11 mouse cellular contexts compared by ENCODE assay signal in genomic region chr9:121675011-121675410, GRCm38 (mm10). TPM values are rescaled to one million over a fixed set of nuclear protein-coding genes. Genes with fewer than 3 reads are reported as not detected.
A peak's percentile ranks its signal among the peaks of the same experiment; 100 is the strongest.
DNase-seq lines count a peak whose midpoint lies in the region; ATAC-seq and TF ChIP-seq lines count a peak whose summit lies in the region.
"Had no signal": no experiment of that assay in that cellular context is flagged by ENCODE, and none has a peak within 500 bp of the region (broad histone marks: within the 10 kb centered on the region; RNA-seq: fewer than 3 reads in every experiment).

No protein-coding gene starts in this region.

- peaks cover 9% of the 10 kb centered on the region; the same call in 1 of the 2 replicates for H3K27me3 ChIP-seq in kidney, embryonic 14.5 days (ENCODE audit: control insufficient read depth, insufficient read depth, low read length)
- H3K27me3 ChIP-seq in MEL (ENCODE audit: control insufficient read depth in 1 of 2, insufficient read depth in 2 of 2, low read length in 2 of 2), result no peaks in the 10 kb centered on the region

- no peaks in the 10 kb centered on the region for H3K36me3 ChIP-seq in kidney, embryonic 14.5 days (ENCODE audit: control insufficient read depth, insufficient read depth, low read length)
- H3K36me3 ChIP-seq in MEL (ENCODE audit: control insufficient read depth in 1 of 2, insufficient read depth in 2 of 2, low read length in 2 of 2), result peaks cover 0 to 8% of the 10 kb centered on the region in 2 experiments; a peak in 2 of 4 replicates
- H3K36me3 ChIP-seq: liver, embryonic 13.5 days had no signal

- no peaks in the 10 kb centered on the region for H3K9me3 ChIP-seq in kidney, embryonic 14.5 days (ENCODE audit: control insufficient read depth, low read length)
- H3K9me3 ChIP-seq in MEL (replicated peaks; ENCODE audit: insufficient read depth, low read length), result no peaks in the 10 kb centered on the region
- H3K9me3 ChIP-seq: liver, embryonic 13.5 days had no signal

- no peak for TF ChIP-seq CTCF in MEL (IDR thresholded peaks at IDR 0.05 in 2 of 3, conservative IDR thresholded peaks at IDR 0.05 in 1 of 3; ENCODE audit: control insufficient read depth in 1 of 3, insufficient read depth in 1 of 3, low read depth in 2 of 3, low read length in 3 of 3, poor library complexity in 1 of 3, severe bottlenecking in 1 of 3)

- no peak for TF ChIP-seq RAD21 in MEL (IDR thresholded peaks at IDR 0.05; ENCODE audit: low read depth, low read length)

- whole genome bisulfite sequencing in kidney, embryonic 14.5 days, result 63% methylated on average over 9 of the region's 9 CpGs

- no peaks in the 10 kb centered on the region for H3K4me1 ChIP-seq in kidney, embryonic 14.5 days (ENCODE audit: control insufficient read depth, insufficient read depth, low read length)
- H3K4me1 ChIP-seq in MEL (ENCODE audit: control insufficient read depth in 1 of 2, insufficient read depth in 2 of 2, low read length in 2 of 2), result peaks cover 0 to 21% of the 10 kb centered on the region in 2 experiments; a peak in 2 of 4 replicates

- TF ChIP-seq EP300 in MEL (IDR thresholded peaks at IDR 0.05; ENCODE audit: low read depth in 1 of 2, low read length in 2 of 2), result peak in 1 of 2 experiments; percentile 23; a peak in 2 of 4 replicates

- no peak overlapping the region for H3K4me2 ChIP-seq in kidney, embryonic 14.5 days (replicated peaks; ENCODE audit: low read depth, low read length)
- H3K4me2 ChIP-seq: liver, embryonic 13.5 days had no signal

- DNase-seq in kidney, adult 11 months, result peak; percentile 24
- DNase-seq in MEL (ENCODE audit: low read depth, low spot score), result peak; percentile 39
- DNase-seq in lung, postnatal 4 days, result peak; percentile 37 to 40
- peak; percentile 85 to 88 for DNase-seq in spleen, postnatal 36 days (ENCODE audit: low spot score in 2 of 2)
- no peak for DNase-seq in heart, adult 9 months (ENCODE audit: low spot score in 2 of 2)
- DNase-seq in urinary bladder, adult 2 months (ENCODE audit: low spot score), result no peak
- no peak for DNase-seq in right cerebral cortex, postnatal 10 days (ENCODE audit: low spot score in 2 of 2)
- DNase-seq: heart, postnatal 14 days; liver, embryonic 13.5 days had no signal

- no peak for TF ChIP-seq POLR2A in MEL (IDR thresholded peaks at IDR 0.05; ENCODE audit: control insufficient read depth in 1 of 2, insufficient read depth in 1 of 2, low read depth in 1 of 2, low read length in 2 of 2, poor library complexity in 1 of 2)

- no peak for ATAC-seq in kidney, embryonic 14.5 days (ENCODE audit: low FRiP score, low TSS enrichment)

- no peaks in the 10 kb centered on the region for H3K79me2 ChIP-seq in MEL (ENCODE audit: control insufficient read depth, insufficient read depth, low read length, poor library complexity)

- no peak overlapping the region for H3K4me3 ChIP-seq in kidney, embryonic 14.5 days (ENCODE audit: low read length)
- no peak overlapping the region for H3K4me3 ChIP-seq in MEL (ENCODE audit: control insufficient read depth in 1 of 2, insufficient read depth in 1 of 2, low read depth in 2 of 2, low read length in 2 of 2)
- H3K4me3 ChIP-seq: liver, embryonic 13.5 days had no signal

- no peak overlapping the region for H3K9ac ChIP-seq in kidney, embryonic 14.5 days (ENCODE audit: low read depth, low read length)
- no peak overlapping the region for H3K9ac ChIP-seq in MEL (ENCODE audit: control insufficient read depth, low read depth, low read length, poor library complexity, severe bottlenecking)
- H3K9ac ChIP-seq: liver, embryonic 13.5 days had no signal

- H3K27ac ChIP-seq in kidney, embryonic 14.5 days (ENCODE audit: low read depth, low read length), result no peak overlapping the region
- no peak overlapping the region for H3K27ac ChIP-seq in MEL (ENCODE audit: control insufficient read depth, low read depth, low read length)
- H3K27ac ChIP-seq: liver, embryonic 13.5 days had no signal

TF ChIP-seq in MEL, 35 proteins besides CTCF, POLR2A, EP300 and RAD21:
- TF ChIP-seq NELFE (IDR thresholded peaks at IDR 0.05; ENCODE audit: low read depth, low read length), result no peak
- no peak for TF ChIP-seq MEF2A (IDR thresholded peaks at IDR 0.05; ENCODE audit: extremely low read depth, insufficient replicate concordance, low read depth, low read length, poor library complexity, severe bottlenecking)
- TF ChIP-seq HCFC1 (IDR thresholded peaks at IDR 0.05; ENCODE audit: low read depth, low read length), result 0 out of 2 replicates have a peak, but pooled peaks have one; percentile 27

RNA-seq across cellular contexts. Expression of gene Sec22c, which starts 30.3 kb away (rescaled TPM):
- 5.8 and 12.0 TPM in 2 replicates for polyA plus RNA-seq in kidney, embryonic 14.5 days (2014; fragmentation: Nextera tagmentation; extraction: Ambion mirVana)
- 5.9 and 6.6 TPM in 2 replicates for total RNA-seq in MEL (2012; rRNA removed)
- 10 to 100 TPM in 1 of 2 experiments, not detected in 1; 10.9 TPM for polyA plus RNA-seq in MEL (2012; ENCODE audit: insufficient read depth in 1 of 2, insufficient read length in 2 of 2, low read depth in 1 of 2, low replicate concordance in 2 of 2, missing spikeins in 1 of 2)
- polyA plus RNA-seq in urinary bladder, adult 2 months (2012; rRNA removed), result 4.3 and 5.0 TPM in 2 replicates

RNA-seq across cellular contexts. Expression of gene Vipr1, which starts 32.5 kb away (rescaled TPM):
- polyA plus RNA-seq in kidney, embryonic 14.5 days (2014; fragmentation: Nextera tagmentation; extraction: Ambion mirVana), result 0.47 TPM in 1 of 2 replicates, not detected in the other
- total RNA-seq in MEL (2012; rRNA removed), result not detected in 2 replicates
- polyA plus RNA-seq in MEL (2012; ENCODE audit: insufficient read depth in 1 of 2, insufficient read length in 2 of 2, low read depth in 1 of 2, low replicate concordance in 2 of 2, missing spikeins in 1 of 2), result not detected
- 2.6 and 3.0 TPM in 2 replicates for polyA plus RNA-seq in urinary bladder, adult 2 months (2012; rRNA removed)

RNA-seq across cellular contexts. Expression of gene Lyzl4, which starts 33.1 kb away (rescaled TPM):
- 0.53 TPM in 1 of 2 replicates, not detected in the other for polyA plus RNA-seq in kidney, embryonic 14.5 days (2014; fragmentation: Nextera tagmentation; extraction: Ambion mirVana)
- not detected in 2 replicates for total RNA-seq in MEL (2012; rRNA removed)
- not detected for polyA plus RNA-seq in MEL (2012; ENCODE audit: insufficient read depth in 1 of 2, insufficient read length in 2 of 2, low read depth in 1 of 2, low replicate concordance in 2 of 2, missing spikeins in 1 of 2)
- polyA plus RNA-seq in urinary bladder, adult 2 months (2012; rRNA removed), result 0.63 and 0.73 TPM in 2 replicates
- total RNA-seq: heart, postnatal 14 days had no signal
- polyA plus RNA-seq: neural tube, embryonic 11.5 days had no signal

RNA-seq across cellular contexts. Expression of gene Ss18l2, which starts 35.1 kb away (rescaled TPM):
- 111 and 152 TPM in 2 replicates for polyA plus RNA-seq in kidney, embryonic 14.5 days (2014; fragmentation: Nextera tagmentation; extraction: Ambion mirVana)
- total RNA-seq in MEL (2012; rRNA removed), result 37.4 and 47.8 TPM in 2 replicates
- polyA plus RNA-seq in MEL (2012; ENCODE audit: insufficient read depth in 1 of 2, insufficient read length in 2 of 2, low read depth in 1 of 2, low replicate concordance in 2 of 2, missing spikeins in 1 of 2), result 10 to 100 TPM in 1 of 2 experiments, not detected in 1; 48.5 TPM
- polyA plus RNA-seq in urinary bladder, adult 2 months (2012; rRNA removed), result 44.2 and 46.8 TPM in 2 replicates

RNA-seq across cellular contexts. Expression of gene Nktr, which starts 44.0 kb away (rescaled TPM):
- 59.6 and 83.7 TPM in 2 replicates for polyA plus RNA-seq in kidney, embryonic 14.5 days (2014; fragmentation: Nextera tagmentation; extraction: Ambion mirVana)
- 32.0 and 32.4 TPM in 2 replicates for total RNA-seq in MEL (2012; rRNA removed)
- polyA plus RNA-seq in MEL (2012; ENCODE audit: insufficient read depth in 1 of 2, insufficient read length in 2 of 2, low read depth in 1 of 2, low replicate concordance in 2 of 2, missing spikeins in 1 of 2), result 10 to 100 TPM; 34.3 to 70.7 TPM
- polyA plus RNA-seq in urinary bladder, adult 2 months (2012; rRNA removed), result 89.1 and 120 TPM in 2 replicates

Comparison
In these comparisons a context has a peak if more than half of its experiments do, and no peak if none do; other contexts are left out.
1. DNase-seq: peak in kidney, adult 11 months (single experiment), MEL (single experiment), lung, postnatal 4 days (2 of 2) and spleen, postnatal 36 days (2 of 2); none in heart, adult 9 months (0 of 2), urinary bladder, adult 2 months (single experiment) and right cerebral cortex, postnatal 10 days (0 of 2).